Mouse (Mus musculus) midbrain, embryonic 11.5 days (tissue): ENCODE results near the gene Scaf8. TPM values are rescaled to one million over a fixed set of nuclear protein-coding genes. Genes with fewer than 3 reads are reported as not detected.
"Not testable (repeated sequence)": the region's sequence is repeated elsewhere in the genome, so short reads cannot be mapped to it uniquely, and the experiment has no call there.

Source experiments
- ATAC-seq: fragments of 200-750 bp; cut with Nextera tagmentation; 2 replicates; pipeline ENCODE4 v1.8.0; 2017; ENCODE audit warnings: moderate TSS enrichment, moderate library complexity; ENCODE audit not compliant: low FRiP score
- DNase-seq: peaks from one replicate; pipeline ENCODE4 v3.0.0; 2015; ENCODE audit warnings: low spot score; ENCODE audit errors: missing footprints
- H3K27ac ChIP-seq: fragments of 300-500 bp; sonication (generic); 2 replicates; pipeline ENCODE4 v1.5.1; 2014; ENCODE audit warnings: low read depth, low read length
- H3K27me3 ChIP-seq: fragments of 300-500 bp; sonication (generic); 2 replicates; pipeline ENCODE4 v1.6.1; 2014; ENCODE audit warnings: mild to moderate bottlenecking, low read length, moderate library complexity, mixed read lengths; ENCODE audit not compliant: control insufficient read depth, insufficient read depth
- H3K36me3 ChIP-seq: fragments of 300-500 bp; sonication (generic); 2 replicates; pipeline ENCODE4 v1.6.1; 2014; ENCODE audit warnings: mild to moderate bottlenecking, low read length, moderate library complexity, mixed read lengths; ENCODE audit not compliant: control insufficient read depth, insufficient read depth
- H3K4me1 ChIP-seq: fragments of 300-500 bp; sonication (generic); 2 replicates; pipeline ENCODE4 v1.6.1; 2014; ENCODE audit warnings: low read length; ENCODE audit not compliant: control insufficient read depth, insufficient read depth
- H3K4me2 ChIP-seq: fragments of 300-500 bp; sonication (generic); 2 replicates; pipeline ENCODE4 v1.6.1; 2014; ENCODE audit warnings: mild to moderate bottlenecking, moderate library complexity
- H3K4me3 ChIP-seq: fragments of 300-500 bp; sonication (generic); 2 replicates; pipeline ENCODE4 v1.5.1; 2014; ENCODE audit warnings: low read depth, low read length
- H3K9ac ChIP-seq: fragments of 300-500 bp; sonication (generic); 2 replicates; pipeline ENCODE4 v1.6.1; 2014; ENCODE audit warnings: low read length
- H3K9me3 ChIP-seq: fragments of 300-500 bp; sonication (generic); 2 replicates; pipeline ENCODE4 v1.6.1; 2016; ENCODE audit warnings: low read length; ENCODE audit not compliant: control insufficient read depth
- WGBS: fragments of 180-500 bp; shearing (Covaris S2); extraction: QIAGEN DNeasy Blood & Tissue Kit; methylation state at CpG from one replicate; pipeline ENCODE4 v1.1.7; 2014; 5-methylcytosine and 5-hydroxymethylcytosine counted together
- polyA plus RNA-seq: library from polyadenylated mRNA; unstranded; fragments of >200 nt; fragmentation: Nextera tagmentation; extraction: Ambion mirVana; gene quantifications from 2 replicates; pipeline ENCODE4 v1.2.1, GENCODE M21; 2014

Gene Scaf8
- polyA plus RNA-seq, 1 experiment from 2014 or later: 25.8 TPM

GRCm38 (mm10) chr17:3138387-3138786, 23.6 kb downstream of the Scaf8 start:
- Histone ChIP-seq H3K9ac (no peak overlapping the region), H3K4me2 (no peak overlapping the region), H3K4me3 (no peak overlapping the region), H3K27ac (no peak overlapping the region), H3K27me3 (no peaks in the 10 kb centered on the region), H3K36me3 (no peaks in the 10 kb centered on the region), H3K9me3 (no peaks in the 10 kb centered on the region), H3K4me1 (no peaks in the 10 kb centered on the region)
- WGBS: 82% methylated on average over 3 of the region's 3 CpGs
- ATAC-seq (no peak), DNase-seq (no peak)

GRCm38 (mm10) chr17:3140100-3140499, 25.3 kb downstream of the Scaf8 start:
- 100% methylated on average over 1 of the region's 1 CpGs for WGBS

GRCm38 (mm10) chr17:3148853-3149252, 34.1 kb downstream of the Scaf8 start:
- Histone ChIP-seq H3K4me2 (no peak overlapping the region), H3K27me3 (no peaks in the 10 kb centered on the region), H3K27ac (no peak overlapping the region), H3K4me1 (no peaks in the 10 kb centered on the region), H3K9ac (no peak overlapping the region), H3K4me3 (no peak overlapping the region), H3K9me3 (no peaks in the 10 kb centered on the region), H3K36me3 (peaks cover 3% of the 10 kb centered on the region; the same call in 1 of the 2 replicates)
- ATAC-seq (no peak), DNase-seq (no peak)
- 93% methylated on average over 1 of the region's 1 CpGs for WGBS

More at GRCm38 (mm10) chr17:3140100-3140499, 25.3 kb downstream of the Scaf8 start:
- no peak overlapping the region for H3K4me3 ChIP-seq
- no peak overlapping the region for H3K4me2 ChIP-seq
- H3K9ac ChIP-seq: no peak overlapping the region
- ATAC-seq (no peak), DNase-seq (no peak)
- H3K9me3 ChIP-seq: no peaks in the 10 kb centered on the region
- H3K27ac ChIP-seq: no peak overlapping the region
- H3K4me1 ChIP-seq: no peaks in the 10 kb centered on the region
- no peaks in the 10 kb centered on the region for H3K36me3 ChIP-seq
- no peaks in the 10 kb centered on the region for H3K27me3 ChIP-seq

- Histone ChIP-seq H3K9me3 (no peaks in the 10 kb centered on the region), H3K9ac (no peak overlapping the region), H3K4me3 (no peak overlapping the region), H3K36me3 (peaks cover 3% of the 10 kb centered on the region; the same call in 1 of the 2 replicates), H3K4me1 (no peaks in the 10 kb centered on the region), H3K27ac (no peak overlapping the region), H3K27me3 (no peaks in the 10 kb centered on the region), H3K4me2 (no peak overlapping the region)
- DNase-seq (no peak), ATAC-seq (no peak)
- WGBS: 90% methylated on average over 1 of the region's 1 CpGs
These were observed 34.8 kb downstream of the Scaf8 start for GRCm38 (mm10) chr17:3149541-3149940.

- not testable (repeated sequence) for H3K9me3 ChIP-seq, H3K9ac ChIP-seq, ATAC-seq, DNase-seq, H3K27ac ChIP-seq, H3K4me3 ChIP-seq, H3K4me2 ChIP-seq, H3K36me3 ChIP-seq, H3K4me1 ChIP-seq, H3K27me3 ChIP-seq
- WGBS: 84% methylated on average over 1 of the region's 1 CpGs
These were observed 35.9 kb downstream of the Scaf8 start for GRCm38 (mm10) chr17:3150701-3151100.

- Histone ChIP-seq H3K9me3 (no peaks in the 10 kb centered on the region), H3K36me3 (no peaks in the 10 kb centered on the region)
- no peak for ATAC-seq
These were observed 36.4 kb downstream of the Scaf8 start for GRCm38 (mm10) chr17:3151181-3151580.

GRCm38 (mm10) chr17:3156176-3156575, 41.4 kb downstream of the Scaf8 start:
- H3K9me3 ChIP-seq, H3K4me1 ChIP-seq, H3K36me3 ChIP-seq, ATAC-seq, DNase-seq, H3K4me3 ChIP-seq, H3K4me2 ChIP-seq, H3K27me3 ChIP-seq, H3K27ac ChIP-seq, H3K9ac ChIP-seq: not testable (repeated sequence)
- 94% methylated on average over 9 of the region's 9 CpGs for WGBS

More at GRCm38 (mm10) chr17:3151181-3151580, 36.4 kb downstream of the Scaf8 start:
- DNase-seq: no peak
- Histone ChIP-seq H3K27me3 (no peaks in the 10 kb centered on the region), H3K4me2 (no peak overlapping the region), H3K27ac (no peak overlapping the region), H3K4me1 (no peaks in the 10 kb centered on the region), H3K9ac (no peak overlapping the region), H3K4me3 (no peak overlapping the region)

GRCm38 (mm10) chr17:3157016-3157415, 42.2 kb downstream of the Scaf8 start:
- no peak overlapping the region for H3K27ac ChIP-seq
- H3K9me3 ChIP-seq: no peaks in the 10 kb centered on the region
- ATAC-seq (no peak), DNase-seq (no peak)
- no peaks in the 10 kb centered on the region for H3K4me1 ChIP-seq
- H3K4me2 ChIP-seq: no peak overlapping the region
- no peak overlapping the region for H3K4me3 ChIP-seq
- no peaks in the 10 kb centered on the region for H3K36me3 ChIP-seq
- H3K27me3 ChIP-seq: no peaks in the 10 kb centered on the region
- H3K9ac ChIP-seq: no peak overlapping the region

GRCm38 (mm10) chr17:3162905-3163304, 48.1 kb downstream of the Scaf8 start:
- no peak overlapping the region for H3K4me2 ChIP-seq
- H3K9me3 ChIP-seq: no peaks in the 10 kb centered on the region
- no peak for ATAC-seq
- H3K4me3 ChIP-seq: no peak overlapping the region
- H3K27me3 ChIP-seq: no peaks in the 10 kb centered on the region
- no peaks in the 10 kb centered on the region for H3K4me1 ChIP-seq
- no peak overlapping the region for H3K9ac ChIP-seq
- no peak for DNase-seq
- peaks cover 6% of the 10 kb centered on the region for H3K36me3 ChIP-seq
- no peak overlapping the region for H3K27ac ChIP-seq
- WGBS: 94% methylated on average over 4 of the region's 4 CpGs
